Mouse (Mus musculus) testis, adult 10 weeks (tissue): ENCODE results near the gene Rnf187. TPM values are rescaled to one million over a fixed set of nuclear protein-coding genes. Genes with fewer than 3 reads are reported as not detected.

Source experiments
- polyA plus RNA-seq: library from polyadenylated mRNA; stranded (reverse); fragments of 350-450 nt; fragmentation: Illumina TruSeq; extraction: RNeasy Lipid Tissue Mini Kit (QIAGEN cat#74804); gene quantifications from one replicate; pipeline ENCODE4 v1.2.3, GENCODE M21; 2014; ENCODE audit warnings: low read depth, low replicate concordance

Rnf187 gene
- 20.1 TPM for polyA plus RNA-seq

DNA sequence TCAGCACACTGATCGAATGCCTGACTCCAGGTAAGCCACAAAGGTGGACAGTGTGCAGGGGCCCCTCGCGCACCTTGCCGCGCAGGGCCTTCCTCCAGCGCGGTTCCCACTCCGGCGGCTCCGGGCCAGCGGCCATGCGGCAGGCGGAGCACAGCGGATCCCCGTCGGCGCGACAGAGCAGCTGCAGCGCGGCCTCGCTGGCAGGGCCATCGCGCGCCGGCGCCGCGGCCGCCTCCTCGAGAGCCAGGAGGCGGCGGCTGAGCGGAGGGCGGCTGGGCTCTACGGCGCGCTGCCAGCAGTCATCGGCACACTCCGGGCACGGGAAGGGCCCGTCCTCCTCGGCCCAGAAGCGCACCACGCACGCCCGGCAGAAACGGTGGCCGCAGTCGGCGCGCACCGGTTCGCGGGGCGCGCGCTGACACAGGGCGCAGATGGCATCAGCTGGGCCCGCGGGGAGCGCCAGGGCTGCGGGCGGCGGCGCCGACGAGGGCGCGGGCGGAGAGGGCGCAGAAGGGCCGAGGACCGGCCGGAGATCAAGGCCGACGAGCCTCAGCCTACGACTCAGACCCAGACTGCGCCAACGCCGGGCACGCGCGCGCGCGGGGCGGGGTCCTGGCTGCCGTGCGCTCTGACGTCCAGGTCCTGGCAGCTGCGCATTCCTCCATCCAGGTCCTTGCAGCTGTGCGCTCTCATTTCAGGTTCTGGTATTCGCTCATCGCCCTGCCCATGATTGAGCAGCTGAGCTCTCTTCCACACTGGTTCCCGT, at the start of gene Rnf187:
TSS of gene Rnf187 (minus strand) at position 595 of the 766 bp plus-strand sequence.

DNA sequence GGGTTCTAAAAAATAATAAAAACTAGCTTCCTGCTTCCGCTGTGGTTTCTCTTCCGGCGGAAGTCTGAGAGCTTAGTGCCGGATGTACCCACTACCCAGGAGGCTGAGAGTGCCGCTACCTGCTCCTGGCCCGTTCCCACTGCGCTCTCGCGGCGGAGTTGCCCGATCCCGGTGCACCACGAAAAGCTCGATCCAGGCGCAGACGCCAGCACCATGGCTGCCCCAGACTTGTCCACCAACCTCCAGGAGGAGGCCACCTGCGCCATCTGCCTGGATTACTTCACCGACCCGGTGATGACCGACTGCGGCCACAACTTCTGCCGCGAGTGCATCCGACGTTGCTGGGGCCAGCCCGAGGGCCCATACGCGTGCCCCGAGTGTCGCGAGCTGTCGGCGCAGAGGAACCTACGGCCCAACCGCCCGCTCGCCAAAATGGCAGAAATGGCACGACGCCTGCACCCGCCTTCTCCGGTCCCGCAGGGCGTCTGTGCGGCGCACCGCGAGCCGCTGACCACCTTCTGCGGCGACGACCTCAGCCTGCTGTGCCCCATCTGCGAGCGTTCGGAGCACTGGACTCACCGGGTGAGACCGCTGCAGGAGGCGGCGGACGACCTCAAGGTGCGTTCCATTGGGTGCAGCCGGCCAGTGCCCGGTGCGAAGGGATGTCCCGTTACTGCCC, 39.5 kb upstream of the Rnf187 start, which contains the start of gene Trim11:
TSS of gene Trim11 (plus strand) at position 67 of the 679 bp plus-strand sequence.

DNA sequence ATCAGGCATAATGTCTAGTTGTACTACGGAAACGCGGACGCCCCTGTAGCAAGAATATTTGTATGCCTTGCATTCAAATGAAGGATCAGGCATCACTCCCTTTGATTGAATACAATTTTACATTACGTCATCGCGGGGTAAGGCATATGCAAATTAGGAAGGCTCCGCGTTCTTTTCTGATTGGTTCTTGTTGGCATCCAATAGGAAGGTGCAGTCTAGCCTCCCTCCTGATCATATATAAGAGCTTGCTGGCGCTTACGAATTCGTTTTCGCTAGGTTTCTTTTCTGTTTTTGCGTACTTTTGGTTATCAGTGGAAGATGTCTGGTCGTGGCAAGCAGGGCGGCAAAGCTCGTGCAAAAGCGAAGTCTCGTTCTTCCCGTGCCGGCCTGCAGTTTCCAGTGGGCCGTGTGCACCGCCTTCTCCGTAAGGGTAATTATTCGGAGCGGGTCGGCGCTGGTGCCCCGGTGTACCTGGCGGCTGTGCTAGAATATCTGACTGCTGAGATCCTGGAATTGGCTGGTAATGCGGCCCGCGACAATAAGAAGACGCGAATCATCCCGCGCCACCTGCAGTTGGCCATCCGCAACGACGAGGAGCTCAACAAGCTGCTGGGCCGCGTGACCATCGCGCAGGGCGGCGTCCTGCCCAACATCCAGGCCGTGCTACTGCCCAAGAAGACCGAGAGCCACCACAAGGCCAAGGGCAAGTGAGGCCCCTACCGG, 15.9 kb upstream of the Rnf187 start, which contains the start of the genes Hist3h2a and Trim17:
TSS of gene Hist3h2a (plus strand) at position 266 of the 723 bp plus-strand sequence.
TSS of gene Trim17 (plus strand) at position 266 of the 723 bp plus-strand sequence.

DNA sequence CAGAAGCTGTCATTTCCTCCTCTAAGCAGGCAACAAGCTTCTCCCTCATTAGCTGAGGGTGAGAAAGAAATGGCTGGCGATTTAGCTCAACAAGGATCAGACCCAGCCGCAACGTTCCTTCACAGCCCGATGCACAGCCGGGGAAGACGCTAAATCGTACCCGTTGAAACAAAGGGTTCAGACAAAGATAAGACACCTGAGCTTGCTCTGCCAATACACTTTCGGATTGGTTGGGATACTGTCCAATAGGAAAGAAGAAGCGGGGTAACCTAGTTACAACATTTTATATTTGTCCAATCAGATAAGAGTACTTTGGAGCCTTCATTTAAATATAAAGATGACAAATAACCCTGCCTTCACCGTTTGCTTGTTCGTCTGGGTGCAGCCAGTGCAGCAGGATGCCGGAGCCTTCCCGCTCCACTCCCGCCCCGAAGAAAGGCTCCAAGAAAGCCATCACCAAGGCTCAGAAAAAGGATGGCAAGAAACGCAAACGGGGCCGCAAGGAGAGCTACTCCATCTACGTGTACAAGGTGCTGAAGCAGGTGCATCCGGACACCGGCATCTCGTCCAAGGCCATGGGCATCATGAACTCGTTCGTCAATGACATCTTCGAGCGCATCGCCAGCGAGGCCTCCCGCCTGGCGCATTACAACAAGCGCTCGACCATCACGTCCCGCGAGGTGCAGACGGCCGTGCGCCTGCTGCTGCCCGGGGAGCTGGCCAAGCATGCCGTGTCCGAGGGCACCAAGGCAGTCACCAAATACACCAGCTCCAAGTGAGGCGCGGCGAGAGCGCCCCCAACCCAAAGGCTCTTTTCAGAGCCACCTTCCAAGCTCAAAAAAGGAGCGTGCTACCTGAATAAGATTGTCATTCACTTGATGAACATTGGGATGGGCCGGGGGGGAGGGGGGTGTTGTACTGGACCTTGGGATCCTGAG, 10.1 kb upstream of the Rnf187 start, which contains the start of gene Hist3h2ba:
TSS of gene Hist3h2ba (plus strand) at position 379 of the 938 bp plus-strand sequence.

DNA sequence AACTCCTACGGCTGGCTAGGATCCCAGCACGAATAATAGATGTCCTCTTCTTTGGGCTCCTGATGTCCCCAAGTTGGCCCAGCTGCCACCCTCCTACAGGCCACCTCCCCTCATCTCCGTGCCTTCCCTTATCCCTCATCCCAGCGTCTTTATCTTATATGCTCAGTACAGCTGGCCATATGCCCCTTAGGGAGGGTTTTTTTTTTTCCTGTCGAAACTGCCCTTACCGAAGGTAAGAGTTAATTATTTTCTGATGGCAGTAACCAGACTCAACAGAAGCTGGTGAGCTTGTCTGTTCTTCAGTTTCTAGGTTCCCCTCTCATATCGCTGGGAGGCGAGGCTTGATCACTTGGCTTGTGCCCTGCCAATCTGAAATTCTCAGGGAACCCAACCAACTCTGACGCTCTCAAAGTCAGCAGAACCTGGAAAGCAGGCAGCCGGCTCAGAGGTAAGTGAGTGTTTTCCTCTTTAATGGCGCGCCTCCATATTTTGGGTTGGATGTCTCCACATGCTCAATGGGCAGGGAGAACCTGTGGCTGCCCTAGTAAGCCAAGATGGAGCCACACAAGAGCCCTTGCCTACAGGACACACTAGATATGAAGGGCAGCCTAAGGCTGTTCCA, 20.9 kb downstream of the Rnf187 start, which contains the start of gene Btnl10:
TSS of gene Btnl10 (plus strand) at position 164 of the 622 bp plus-strand sequence.

DNA sequence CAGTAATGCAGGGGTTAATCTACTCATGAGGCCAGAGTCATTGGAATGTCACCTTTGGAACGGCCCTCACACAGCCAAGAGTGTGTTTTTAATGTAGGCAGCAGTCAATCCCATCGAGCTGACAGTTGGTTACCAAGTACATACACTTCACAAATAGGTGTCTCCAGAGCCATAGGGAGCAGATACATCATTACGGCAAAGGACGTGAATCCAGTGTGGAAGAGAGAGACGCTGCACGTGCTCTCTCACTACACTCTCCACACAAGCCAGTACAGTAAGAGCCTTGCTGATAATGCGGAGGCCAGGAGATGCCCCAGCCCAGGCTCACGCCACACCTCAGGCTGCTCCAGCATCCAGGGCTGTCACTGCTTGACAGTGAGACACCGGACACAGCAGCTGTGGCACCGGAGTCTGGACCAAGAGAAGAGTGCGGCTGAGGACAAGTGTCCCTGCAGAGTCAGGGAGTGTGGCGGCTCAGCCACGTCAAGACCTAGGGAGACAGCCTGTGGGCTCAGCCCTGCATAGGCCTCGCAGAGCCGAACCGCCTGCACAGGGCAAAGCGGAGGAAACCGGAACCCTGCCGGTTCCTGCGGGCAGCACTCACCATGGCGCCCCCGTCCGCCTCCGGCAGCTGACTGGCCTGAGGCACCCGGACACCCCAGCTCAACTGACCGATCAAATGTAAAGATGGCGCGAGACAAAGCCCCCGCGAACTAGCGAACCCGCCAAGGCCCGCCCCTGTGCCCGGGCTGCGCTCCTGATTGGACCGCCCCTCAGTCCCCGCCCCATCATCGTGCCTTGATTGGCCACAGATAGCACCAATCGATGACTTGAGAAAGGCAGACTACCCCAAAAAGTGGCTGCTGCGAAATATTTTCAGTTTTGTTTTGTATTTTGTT, 35.0 kb downstream of the Rnf187 start, which contains the start of gene Zfp39:
TSS of gene Zfp39 (minus strand) at position 715 of the 899 bp plus-strand sequence.

Other genes with a start within 250 kb of the Rnf187 start
- gene Olfr319, start 239.8 kb downstream of the Rnf187 start, polyA plus RNA-seq: not detected
- not detected for gene Olfr318, start 214.9 kb downstream of the Rnf187 start, polyA plus RNA-seq
- 0.21 TPM for gene Olfr317, start 199.7 kb downstream of the Rnf187 start, polyA plus RNA-seq
- 1.7 TPM for gene Olfr316, start 186.2 kb downstream of the Rnf187 start, polyA plus RNA-seq
- not detected for gene Olfr315, start 165.7 kb downstream of the Rnf187 start, polyA plus RNA-seq
- gene Olfr314, start 156.0 kb downstream of the Rnf187 start, polyA plus RNA-seq: not detected
- 197 TPM for gene Fam183b, start 137.0 kb downstream of the Rnf187 start, polyA plus RNA-seq
- not detected for gene Olfr313, start 123.9 kb downstream of the Rnf187 start, polyA plus RNA-seq
- 0.06 TPM for gene Olfr312, start 109.7 kb downstream of the Rnf187 start, polyA plus RNA-seq
- not detected for gene Olfr311, start 99.7 kb downstream of the Rnf187 start, polyA plus RNA-seq
- gene Gm12258, start 91.8 kb downstream of the Rnf187 start, polyA plus RNA-seq: 3.4 TPM
- 7.0 TPM for gene 2810021J22Rik, start 71.7 kb downstream of the Rnf187 start, polyA plus RNA-seq
- gene Zfp39, start 34.7 kb downstream of the Rnf187 start, polyA plus RNA-seq: 121 TPM
- gene Btnl10, start 21.0 kb downstream of the Rnf187 start, polyA plus RNA-seq: 11.0 TPM
- not detected for gene Hist3h2ba, start 10.0 kb upstream of the Rnf187 start, polyA plus RNA-seq
- gene Hist3h2a, start 15.8 kb upstream of the Rnf187 start, polyA plus RNA-seq: 8.3 TPM
- gene Trim17, start 15.8 kb upstream of the Rnf187 start, polyA plus RNA-seq: 32.5 TPM
- gene Trim11, start 39.2 kb upstream of the Rnf187 start, polyA plus RNA-seq: 6.4 TPM
- 0.06 TPM for gene Obscn, start 197.5 kb upstream of the Rnf187 start, polyA plus RNA-seq
- gene Iba57, start 224.8 kb upstream of the Rnf187 start, polyA plus RNA-seq: 4.0 TPM
- not detected for gene Gjc2, start 244.3 kb upstream of the Rnf187 start, polyA plus RNA-seq